Mouse (Mus musculus) ES-Bruce4 (cell line): Measurements from ENCODE around the gene Ptk7.

Experiments
- CTCF ChIP-seq: IDR thresholded peaks from one replicate; pipeline ENCODE4 v1.8.1; 2011; ENCODE audit warnings: low read depth, low read length
- POLR2A ChIP-seq: IDR thresholded peaks from one replicate; pipeline ENCODE4 v1.8.1; 2011; ENCODE audit warnings: low read length; ENCODE audit not compliant: insufficient read depth

DNA sequence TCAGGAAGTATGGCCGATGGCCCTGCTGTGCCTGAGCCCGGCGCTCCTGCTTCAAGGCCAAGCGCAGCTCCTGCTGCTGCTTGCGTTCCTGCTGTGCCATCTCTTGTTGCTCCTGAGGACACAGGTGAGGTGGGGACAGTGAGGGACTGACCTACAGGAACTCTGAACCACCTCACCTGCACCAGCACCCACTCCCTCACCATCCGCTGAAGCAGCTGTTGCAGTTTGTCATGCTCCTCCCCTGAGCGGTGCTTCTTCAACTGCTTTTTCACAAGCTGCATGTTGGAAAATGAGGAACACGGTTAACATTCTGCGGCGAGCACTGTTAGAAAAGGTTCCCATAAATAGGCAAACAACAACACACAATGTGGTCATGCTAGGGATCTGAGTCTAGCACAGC is 40.6 kb upstream of the Ptk7 start:
- TF ChIP-seq POLR2A = no peak
- TF ChIP-seq CTCF = no peak
